Mouse (Mus musculus) liver, embryonic 14.5 days (tissue): ENCODE data around the gene Acsl5.

Experiments
- CTCF ChIP-seq: IDR thresholded peaks from 2 replicates; pipeline ENCODE4 v1.5.1; 2016; ENCODE audit warnings: antibody characterized with exemption, low read depth, control low read depth
- EP300 ChIP-seq: IDR thresholded peaks from 2 replicates; pipeline ENCODE4 v1.6.1; 2016; ENCODE audit warnings: antibody characterized with exemption, low read depth

- TF ChIP-seq CTCF, result no peak
- no peak for TF ChIP-seq EP300
Observed at GRCm38 (mm10) chr19:55300525-55300924, 48.8 kb downstream of the Acsl5 start.
